Mouse (Mus musculus): Measurements from ENCODE around the gene Adck1.
"Not testable (repeated sequence)": the region's sequence is repeated elsewhere in the genome, so short reads cannot be mapped to it uniquely, and the experiment has no call there.

Gene Adck1

GRCm38 (mm10) chr12:88360441-88361119 lies at the start of gene Adck1:
Adck1 (plus strand) TSS chr12:88360554.
- DNase-seq (ENCODE audit: extremely low read depth, low read depth) = peak; percentile 76

- peak; percentile 69 for DNase-seq (ENCODE audit: extremely low read depth, low read depth)
Observed at GRCm38 (mm10) chr12:88314556-88314955, 45.8 kb upstream of the Adck1 start.

DNA sequence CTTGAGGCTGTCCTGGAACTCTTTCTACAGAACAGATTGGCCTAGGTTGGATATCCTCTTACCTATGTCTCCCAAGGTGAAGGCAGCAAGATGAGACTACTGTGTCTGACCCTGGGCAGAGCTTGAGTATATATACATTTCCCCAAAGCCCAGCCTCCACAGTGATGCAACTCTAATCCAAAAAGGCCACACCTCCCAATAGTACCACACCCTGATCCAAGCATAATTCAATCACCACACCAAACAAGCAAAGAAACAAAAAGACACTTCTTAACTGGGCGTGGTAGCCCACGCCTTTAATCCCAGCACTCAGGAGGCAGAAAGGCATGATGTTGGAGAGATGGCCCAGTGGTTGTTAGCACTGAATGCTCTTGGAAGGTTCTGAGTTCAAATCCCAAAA lies 36.4 kb upstream of the Adck1 start, which contains the start of gene Gm5039:
TSS of gene Gm5039 (minus strand) at position 101 of the 400 bp plus-strand sequence.
- DNase-seq (ENCODE audit: extremely low read depth, low read depth) = not testable (repeated sequence)

GRCm38 (mm10) chr12:88336662-88337413 lies 23.5 kb upstream of the Adck1 start:
- DNase-seq (ENCODE audit: extremely low read depth, low read depth) = peak; percentile 60

GRCm38 (mm10) chr12:88341286-88341685 lies 19.1 kb upstream of the Adck1 start:
- not testable (repeated sequence) for DNase-seq (ENCODE audit: extremely low read depth, low read depth)

GRCm38 (mm10) chr12:88354182-88354702 lies 6.1 kb upstream of the Adck1 start:
- no peak for DNase-seq (ENCODE audit: extremely low read depth, low read depth)

DNA sequence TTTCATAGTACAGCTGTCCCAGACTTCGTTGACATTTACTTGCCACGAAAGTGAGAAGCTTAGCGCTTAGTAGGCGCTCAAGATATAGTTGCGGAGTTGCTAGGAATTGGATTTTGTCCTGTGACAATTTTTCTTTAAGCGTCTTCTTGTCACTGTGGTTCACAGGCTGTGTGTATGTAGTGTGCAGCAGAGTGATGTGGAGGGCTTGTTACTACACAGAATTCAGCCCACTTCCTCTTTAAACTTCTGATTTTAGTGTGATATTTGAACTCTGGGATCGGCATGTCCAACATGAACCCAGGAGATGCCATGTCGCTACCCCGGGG lies 729 bp downstream of the Adck1 start:
- DNase-seq (ENCODE audit: extremely low read depth, low read depth) = peak; percentile 31

DNA sequence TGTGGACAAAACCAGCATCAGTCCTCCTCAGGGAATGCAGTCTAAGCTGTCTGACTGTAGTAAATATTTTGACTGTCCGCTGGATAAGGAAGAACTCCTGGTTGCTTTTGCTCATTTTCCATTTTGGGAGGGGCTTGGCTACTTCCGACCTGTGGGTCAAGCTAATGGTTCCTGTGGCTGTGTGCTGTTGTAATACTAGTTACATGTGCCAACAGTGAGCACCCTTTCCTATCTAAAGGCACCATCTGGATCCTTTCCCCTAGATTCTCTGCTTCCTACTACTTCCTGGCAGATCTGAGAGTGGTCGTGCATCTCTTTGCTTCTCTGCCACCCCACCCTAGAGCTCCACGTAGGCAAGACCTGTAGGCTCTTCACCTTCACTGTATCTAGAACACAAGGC lies 7.3 kb downstream of the Adck1 start:
- DNase-seq (ENCODE audit: extremely low read depth, low read depth) = no peak

DNA sequence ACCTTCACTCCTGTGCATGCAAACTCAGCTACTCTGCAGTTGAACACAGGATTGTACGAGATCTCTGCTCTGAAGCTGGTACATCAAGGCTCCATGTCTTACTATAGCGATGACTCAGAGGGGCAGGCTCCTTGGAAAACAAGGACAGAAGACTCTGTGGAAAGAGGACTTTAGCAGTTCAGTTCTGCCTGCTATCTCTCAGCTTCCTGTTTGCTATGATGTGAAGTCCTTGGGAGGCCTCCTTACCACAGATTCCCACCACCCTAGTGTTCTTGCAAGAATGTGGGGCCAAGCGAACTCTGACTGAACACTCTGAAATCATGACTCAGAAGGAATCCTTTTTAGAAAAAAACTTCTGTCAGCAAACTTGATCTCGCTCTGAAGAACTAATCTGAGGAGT lies 8.3 kb downstream of the Adck1 start:
- peak; percentile 33 for DNase-seq (ENCODE audit: extremely low read depth, low read depth)

DNA sequence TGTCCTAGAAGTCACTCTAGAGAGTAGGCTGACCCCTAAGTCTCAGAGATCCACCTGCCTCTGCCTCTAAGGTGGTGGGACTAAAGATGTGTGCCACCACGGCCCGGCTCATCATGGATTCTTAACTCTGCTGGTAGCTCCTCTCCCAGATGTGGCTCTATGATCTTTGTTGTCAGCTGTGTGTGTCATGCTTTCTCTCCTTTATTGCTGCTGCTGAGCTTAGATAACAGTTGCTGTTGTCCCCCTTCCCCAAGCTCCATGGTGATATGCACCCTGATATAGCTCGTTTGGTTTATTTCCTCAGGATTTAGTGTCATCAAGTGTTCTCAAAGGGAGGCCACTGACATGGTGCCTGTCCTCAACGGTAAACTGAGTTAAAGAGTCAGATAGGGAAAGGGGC lies 9.3 kb downstream of the Adck1 start:
- DNase-seq (ENCODE audit: extremely low read depth, low read depth) = peak; percentile 31

- not testable (repeated sequence) for DNase-seq (ENCODE audit: extremely low read depth, low read depth)
Observed at GRCm38 (mm10) chr12:88370321-88370720, 10.0 kb downstream of the Adck1 start.

GRCm38 (mm10) chr12:88372018-88372417 lies 11.7 kb downstream of the Adck1 start:
- no peak for DNase-seq (ENCODE audit: extremely low read depth, low read depth)

- no peak for DNase-seq (ENCODE audit: extremely low read depth, low read depth)
Observed at GRCm38 (mm10) chr12:88376820-88377219, 16.5 kb downstream of the Adck1 start.

DNA sequence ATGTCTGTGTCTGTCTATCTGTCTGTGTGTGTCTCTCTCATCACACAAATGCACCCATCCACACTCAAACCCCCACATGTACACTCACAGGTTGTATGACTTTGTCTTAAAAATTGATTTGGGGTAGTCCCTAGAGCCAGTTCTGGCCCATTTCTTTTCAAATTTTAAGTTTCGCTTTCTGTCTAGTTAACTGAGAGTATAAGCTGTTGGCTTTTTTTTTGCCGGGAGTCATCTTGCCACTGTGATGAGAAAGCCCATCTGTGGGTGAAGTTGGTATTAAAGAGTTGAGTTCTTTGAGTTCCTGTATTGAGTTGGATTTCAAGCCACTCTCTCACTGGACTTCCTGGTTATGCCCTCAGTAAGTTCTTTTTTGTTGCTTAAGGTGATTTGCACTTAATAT lies 17.9 kb downstream of the Adck1 start:
- DNase-seq (ENCODE audit: extremely low read depth, low read depth) = no peak

GRCm38 (mm10) chr12:88388832-88389231 lies 28.5 kb downstream of the Adck1 start:
- no peak for DNase-seq (ENCODE audit: extremely low read depth, low read depth)

- peak; percentile 72 for DNase-seq (ENCODE audit: extremely low read depth, low read depth)
Observed at GRCm38 (mm10) chr12:88398658-88399057, 38.3 kb downstream of the Adck1 start.

GRCm38 (mm10) chr12:88403541-88403940 lies 43.2 kb downstream of the Adck1 start:
- no peak for DNase-seq (ENCODE audit: extremely low read depth, low read depth)

DNA sequence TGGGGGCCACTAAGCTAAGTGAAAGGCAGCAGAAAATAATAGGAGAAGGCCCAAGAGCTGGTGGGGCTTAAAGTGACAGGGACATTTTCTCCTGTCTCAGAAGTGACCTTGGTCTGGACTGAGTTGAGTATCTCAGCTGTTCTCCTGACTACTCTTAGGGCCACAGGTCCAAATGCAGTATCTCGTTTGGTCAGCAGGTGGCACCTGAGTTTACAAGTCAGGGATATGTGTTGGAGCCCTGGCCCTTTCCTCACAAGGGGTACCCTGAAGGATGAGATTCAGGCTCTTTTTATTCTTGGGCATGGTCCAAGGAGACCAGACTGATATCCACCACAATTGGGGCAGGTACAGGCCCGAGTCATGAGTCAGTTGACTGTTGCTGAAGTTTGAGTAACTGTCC lies 44.8 kb downstream of the Adck1 start:
- no peak for DNase-seq (ENCODE audit: extremely low read depth, low read depth)

- no peak for DNase-seq (ENCODE audit: extremely low read depth, low read depth)
Observed at GRCm38 (mm10) chr12:88407996-88408322, 47.6 kb downstream of the Adck1 start.

- DNase-seq (ENCODE audit: extremely low read depth, low read depth) = no peak
Observed at GRCm38 (mm10) chr12:88408323-88409047, 48.1 kb downstream of the Adck1 start.

DNA sequence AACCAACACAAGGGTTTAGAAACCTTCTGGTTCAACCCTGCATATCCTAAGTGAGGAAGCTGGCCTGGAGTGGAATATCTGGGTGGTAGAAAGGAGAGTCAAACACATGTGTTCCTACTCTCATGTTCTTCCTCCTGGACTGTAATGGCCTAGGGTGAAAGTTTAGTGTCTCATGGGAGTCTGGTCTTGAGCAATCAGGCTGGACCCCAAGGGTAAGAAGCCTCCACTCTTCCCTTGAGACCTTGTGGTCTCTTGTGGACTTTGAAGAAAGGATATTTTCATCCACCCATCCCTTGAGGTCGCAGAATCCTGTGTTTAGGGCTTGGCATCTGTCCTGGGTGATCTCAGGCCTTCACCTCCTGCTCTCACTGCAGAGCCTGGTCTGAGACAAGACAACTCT lies 52.9 kb downstream of the Adck1 start:
- DNase-seq (ENCODE audit: extremely low read depth, low read depth) = no peak

Data from MEL-GATA-1-ER (cell line).